Mouse (Mus musculus) liver, embryonic 11.5 days (tissue): ENCODE data around the gene Zfp979. TPM values are rescaled to one million over a fixed set of nuclear protein-coding genes. Genes with fewer than 3 reads are reported as not detected.
"Not testable (repeated sequence)": the region's sequence is repeated elsewhere in the genome, so short reads cannot be mapped to it uniquely, and the experiment has no call there.

Experiments
- ATAC-seq: fragments of 200-750 bp; cut with Nextera tagmentation; replicated peaks from 2 replicates; pipeline ENCODE4 v1.8.0; 2017; ENCODE audit warnings: moderate number of reproducible peaks, mild to moderate bottlenecking, moderate TSS enrichment, moderate library complexity; ENCODE audit not compliant: low FRiP score
- DNase-seq: peaks from one replicate; pipeline ENCODE4 v3.0.0-alpha.2; 2017; ENCODE audit warnings: low spot score
- H3K27ac ChIP-seq: fragments of 300-500 bp; sonication (generic); 2 replicates; pipeline ENCODE4 v1.5.1; 2014; ENCODE audit warnings: mild to moderate bottlenecking, low read depth, low read length, control low read depth
- H3K27me3 ChIP-seq: fragments of 300-500 bp; sonication (generic); replicated peaks from 2 replicates; pipeline ENCODE4 v1.6.1; 2014; ENCODE audit warnings: low read length, mixed read lengths; ENCODE audit not compliant: control insufficient read depth, insufficient read depth
- H3K36me3 ChIP-seq: fragments of 300-500 bp; sonication (generic); 2 replicates; pipeline ENCODE4 v1.6.1; 2014; ENCODE audit warnings: mild to moderate bottlenecking, low read length, moderate library complexity, mixed read lengths; ENCODE audit not compliant: control insufficient read depth, insufficient read depth
- H3K4me1 ChIP-seq: fragments of 300-500 bp; sonication (generic); replicated peaks from 2 replicates; pipeline ENCODE4 v1.6.1; 2014; ENCODE audit warnings: low read length, mixed read lengths; ENCODE audit not compliant: control insufficient read depth, insufficient read depth
- H3K4me2 ChIP-seq: fragments of 300-500 bp; sonication (generic); 2 replicates; pipeline ENCODE4 v1.6.1; 2014; ENCODE audit warnings: mild to moderate bottlenecking, control low read depth, moderate library complexity
- H3K4me3 ChIP-seq: fragments of 300-500 bp; sonication (generic); 2 replicates; pipeline ENCODE4 v1.5.1; 2014; ENCODE audit warnings: low read depth, low read length, control low read depth
- H3K9ac ChIP-seq: fragments of 300-500 bp; sonication (generic); 2 replicates; pipeline ENCODE4 v1.6.1; 2014; ENCODE audit warnings: low read depth, low read length, control low read depth
- H3K9me3 ChIP-seq: fragments of 300-500 bp; sonication (generic); 2 replicates; pipeline ENCODE4 v1.6.1; 2016; ENCODE audit warnings: low read length, inconsistent platforms, mixed read lengths; ENCODE audit not compliant: control insufficient read depth
- WGBS: fragments of 180-500 bp; shearing (Covaris S2); extraction: QIAGEN DNeasy Blood & Tissue Kit; methylation state at CpG from one replicate; pipeline ENCODE4 v1.1.7; 2014; 5-methylcytosine and 5-hydroxymethylcytosine counted together
- polyA plus RNA-seq: library from polyadenylated mRNA; unstranded; fragments of >200 nt; fragmentation: Nextera tagmentation; extraction: Ambion mirVana; gene quantifications from 2 replicates; pipeline ENCODE4 v1.2.1, GENCODE M21; 2014

Zfp979 gene
- 11.7 and 13.0 TPM in 2 replicates for polyA plus RNA-seq

- not testable (repeated sequence) for H3K4me2 ChIP-seq, H3K4me3 ChIP-seq, H3K27ac ChIP-seq, H3K9me3 ChIP-seq, H3K27me3 ChIP-seq, ATAC-seq, H3K36me3 ChIP-seq, DNase-seq, H3K4me1 ChIP-seq, H3K9ac ChIP-seq
- WGBS = no CpG with 5 or more reads among the region's 6 CpGs
Observed at GRCm38 (mm10) chr4:147642413-147642812, at the start of gene Zfp979. TSS of gene Zfp979 (minus strand) at chr4:147642513.

- not testable (repeated sequence) for H3K27ac ChIP-seq, ATAC-seq, H3K4me3 ChIP-seq, H3K4me2 ChIP-seq, H3K36me3 ChIP-seq, H3K4me1 ChIP-seq, DNase-seq, H3K27me3 ChIP-seq, H3K9ac ChIP-seq, H3K9me3 ChIP-seq
- WGBS = 79% methylated on average over 4 of the region's 5 CpGs
Observed at GRCm38 (mm10) chr4:147655245-147655644, 12.9 kb upstream of the Zfp979 start.

- H3K27ac ChIP-seq, H3K4me1 ChIP-seq, DNase-seq, H3K27me3 ChIP-seq, H3K4me2 ChIP-seq, H3K9ac ChIP-seq, H3K4me3 ChIP-seq, H3K36me3 ChIP-seq, H3K9me3 ChIP-seq: not testable (repeated sequence)
- 0 out of 2 replicates have a peak, but pooled peaks have one; percentile 31 for ATAC-seq
- WGBS = no CpG with 5 or more reads among the region's 3 CpGs
Observed at GRCm38 (mm10) chr4:147647407-147647806, 5.1 kb upstream of the Zfp979 start.

GRCm38 (mm10) chr4:147641932-147642331 is 381 bp downstream of the Zfp979 start:
- DNase-seq, H3K36me3 ChIP-seq, H3K9me3 ChIP-seq, H3K9ac ChIP-seq, H3K27ac ChIP-seq, H3K4me2 ChIP-seq, H3K4me1 ChIP-seq, H3K27me3 ChIP-seq, H3K4me3 ChIP-seq, ATAC-seq: not testable (repeated sequence)
- 59% methylated on average over 2 of the region's 3 CpGs for WGBS

GRCm38 (mm10) chr4:147633818-147634262 is 8.5 kb downstream of the Zfp979 start:
- not testable (repeated sequence) for DNase-seq, H3K4me3 ChIP-seq, H3K4me1 ChIP-seq, H3K36me3 ChIP-seq, H3K27ac ChIP-seq, H3K4me2 ChIP-seq, H3K9me3 ChIP-seq, H3K9ac ChIP-seq, H3K27me3 ChIP-seq
- peak; percentile 76 for ATAC-seq
- no CpG with 5 or more reads among the region's 2 CpGs for WGBS

GRCm38 (mm10) chr4:147606511-147606910 is 35.8 kb downstream of the Zfp979 start:
- H3K4me1 ChIP-seq, H3K36me3 ChIP-seq, H3K27ac ChIP-seq, H3K9me3 ChIP-seq, H3K4me2 ChIP-seq, H3K4me3 ChIP-seq, DNase-seq, H3K27me3 ChIP-seq, ATAC-seq, H3K9ac ChIP-seq: not testable (repeated sequence)
- 78% methylated on average over 6 of the region's 6 CpGs for WGBS

- H3K4me2 ChIP-seq = no peak overlapping the region
- H3K4me3 ChIP-seq = no peak overlapping the region
- no peak overlapping the region for H3K27ac ChIP-seq
- WGBS = 78% methylated on average over 4 of the region's 4 CpGs
- H3K36me3 ChIP-seq = no peaks in the 10 kb centered on the region
- no peaks in the 10 kb centered on the region for H3K4me1 ChIP-seq
- no peaks in the 10 kb centered on the region for H3K27me3 ChIP-seq
- DNase-seq = no peak
- peaks cover 9% of the 10 kb centered on the region for H3K9me3 ChIP-seq
- no peak overlapping the region for H3K9ac ChIP-seq
- ATAC-seq = no peak
Observed at GRCm38 (mm10) chr4:147605521-147605920, 36.8 kb downstream of the Zfp979 start.

GRCm38 (mm10) chr4:147603806-147604205 is 38.5 kb downstream of the Zfp979 start:
- 71% methylated on average over 4 of the region's 4 CpGs for WGBS
- no peaks in the 10 kb centered on the region for H3K36me3 ChIP-seq
- no peaks in the 10 kb centered on the region for H3K4me1 ChIP-seq
- peaks cover 15% of the 10 kb centered on the region for H3K9me3 ChIP-seq
- H3K27ac ChIP-seq = no peak overlapping the region
- H3K9ac ChIP-seq = no peak overlapping the region
- ATAC-seq (no peak), DNase-seq (no peak)
- no peak overlapping the region for H3K4me2 ChIP-seq
- H3K4me3 ChIP-seq = no peak overlapping the region
- no peaks in the 10 kb centered on the region for H3K27me3 ChIP-seq

GRCm38 (mm10) chr4:147601881-147602280 is 40.4 kb downstream of the Zfp979 start:
- no peak overlapping the region for H3K27ac ChIP-seq
- no peaks in the 10 kb centered on the region for H3K4me1 ChIP-seq
- 38% methylated on average over 1 of the region's 1 CpGs for WGBS
- H3K9me3 ChIP-seq = peaks cover 15% of the 10 kb centered on the region
- ATAC-seq (no peak), DNase-seq (no peak)
- H3K9ac ChIP-seq = no peak overlapping the region
- no peaks in the 10 kb centered on the region for H3K27me3 ChIP-seq
- no peak overlapping the region for H3K4me3 ChIP-seq
- H3K36me3 ChIP-seq = no peaks in the 10 kb centered on the region
- no peak overlapping the region for H3K4me2 ChIP-seq
